Mouse (Mus musculus) lung, embryonic 14.5 days (tissue): Measurements from ENCODE around the gene Arsj. TPM values are rescaled to one million over a fixed set of nuclear protein-coding genes. Genes with fewer than 3 reads are reported as not detected.

Experiments used
- ATAC-seq: fragments of 200-750 bp; cut with Nextera tagmentation; 2 replicates; pipeline ENCODE4 v1.8.0; 2017; ENCODE audit warnings: mild to moderate bottlenecking, moderate TSS enrichment, moderate library complexity; ENCODE audit not compliant: insufficient read depth
- DNase-seq: peaks from one replicate; pipeline ENCODE4 v3.0.0-alpha.2; 2015
- H3K27ac ChIP-seq: fragments of 300-500 bp; sonication (generic); 2 replicates; pipeline ENCODE4 v1.5.1; 2014; ENCODE audit warnings: low read depth, mild to moderate bottlenecking, moderate library complexity
- H3K27me3 ChIP-seq: fragments of 300-500 bp; sonication (generic); 2 replicates; pipeline ENCODE4 v1.6.1; 2014; ENCODE audit warnings: low read length, control low read depth; ENCODE audit not compliant: insufficient read depth
- H3K36me3 ChIP-seq: fragments of 300-500 bp; sonication (generic); 2 replicates; pipeline ENCODE4 v1.6.1; 2014; ENCODE audit warnings: control low read depth; ENCODE audit not compliant: insufficient read depth
- H3K4me1 ChIP-seq: fragments of 300-500 bp; sonication (generic); 2 replicates; pipeline ENCODE4 v1.6.1; 2014; ENCODE audit warnings: antibody characterized with exemption, control low read depth; ENCODE audit not compliant: insufficient read depth
- H3K4me2 ChIP-seq: fragments of 300-500 bp; sonication (generic); 2 replicates; pipeline ENCODE4 v1.6.1; 2014; ENCODE audit warnings: mild to moderate bottlenecking
- H3K4me3 ChIP-seq: fragments of 300-500 bp; sonication (generic); 2 replicates; pipeline ENCODE4 v1.5.1; 2014; ENCODE audit warnings: low read depth, low read length
- H3K9ac ChIP-seq: fragments of 300-500 bp; sonication (generic); 2 replicates; pipeline ENCODE4 v1.6.1; 2014
- H3K9me3 ChIP-seq: fragments of 300-500 bp; sonication (generic); 2 replicates; pipeline ENCODE4 v1.6.1; 2016; ENCODE audit warnings: low read depth, low read length, control low read depth
- CTCF ChIP-seq: IDR thresholded peaks from 2 replicates; pipeline ENCODE4 v1.5.1; 2016; ENCODE audit warnings: antibody characterized with exemption, low read depth
- WGBS: fragments of 180-500 bp; shearing (Covaris S2); extraction: QIAGEN DNeasy Blood & Tissue Kit; methylation state at CpG from one replicate; pipeline ENCODE4 v1.1.7; 2014; 5-methylcytosine and 5-hydroxymethylcytosine counted together
- polyA plus RNA-seq: library from polyadenylated mRNA; unstranded; fragments of >200 nt; fragmentation: Nextera tagmentation; extraction: Ambion mirVana; gene quantifications from 2 replicates; pipeline ENCODE4 v1.2.1, GENCODE M21; 2014

The Arsj gene
- polyA plus RNA-seq, result 0.69 and 0.70 TPM in 2 replicates

GRCm38 (mm10) chr3:126363568-126364505 lies at the start of gene Arsj:
TSS of gene Arsj (plus strand) at chr3:126363684.
- Histone ChIP-seq H3K4me2 (peak within 1 kb of the TSS; percentile 68), H3K4me1 (no peaks in the 10 kb centered on the region), H3K36me3 (no peaks in the 10 kb centered on the region), H3K27ac (no peak within 1 kb of the TSS), H3K9ac (peak within 1 kb of the TSS; percentile 50), H3K9me3 (no peaks in the 10 kb centered on the region), H3K4me3 (peak within 1 kb of the TSS; percentile 41), H3K27me3 (0 out of 2 replicates have a peak, but pooled peaks cover 5% of the 10 kb centered on the region)
- 8% methylated on average over 41 of the region's 41 CpGs for WGBS
- no peak for TF ChIP-seq CTCF
- DNase-seq (peak; percentile 73), ATAC-seq (peak; percentile 95)

- Histone ChIP-seq H3K36me3 (no peaks in the 10 kb centered on the region), H3K4me3 (no peak overlapping the region), H3K4me2 (no peak overlapping the region), H3K27me3 (no peaks in the 10 kb centered on the region), H3K9ac (no peak overlapping the region), H3K9me3 (no peaks in the 10 kb centered on the region), H3K27ac (no peak overlapping the region), H3K4me1 (no peaks in the 10 kb centered on the region)
- ATAC-seq, result no peak
- TF ChIP-seq CTCF, result no peak
- WGBS, result 60% methylated on average over 4 of the region's 4 CpGs
- no peak for DNase-seq
Measured at GRCm38 (mm10) chr3:126324872-126325498, 38.5 kb upstream of the Arsj start.

- no peak overlapping the region for H3K9ac ChIP-seq
- WGBS, result 51% methylated on average over 4 of the region's 4 CpGs
- no peak overlapping the region for H3K4me3 ChIP-seq
- H3K27me3 ChIP-seq, result no peaks in the 10 kb centered on the region
- H3K9me3 ChIP-seq, result no peaks in the 10 kb centered on the region
- no peaks in the 10 kb centered on the region for H3K36me3 ChIP-seq
- H3K4me2 ChIP-seq, result no peak overlapping the region
- DNase-seq (peak; percentile 68), ATAC-seq (peak; percentile 86)
- no peak overlapping the region for H3K27ac ChIP-seq
- no peaks in the 10 kb centered on the region for H3K4me1 ChIP-seq
- no peak for TF ChIP-seq CTCF
Measured at GRCm38 (mm10) chr3:126325891-126326627, 37.4 kb upstream of the Arsj start.

- Histone ChIP-seq H3K4me3 (no peak overlapping the region), H3K27me3 (no peaks in the 10 kb centered on the region), H3K4me1 (no peaks in the 10 kb centered on the region), H3K36me3 (no peaks in the 10 kb centered on the region), H3K9me3 (no peaks in the 10 kb centered on the region), H3K9ac (no peak overlapping the region), H3K4me2 (no peak overlapping the region), H3K27ac (no peak overlapping the region)
- WGBS, result 50% methylated on average over 2 of the region's 2 CpGs
- no peak for DNase-seq
- ATAC-seq, result peak; percentile 53
- TF ChIP-seq CTCF, result no peak
Measured at GRCm38 (mm10) chr3:126326628-126327325, 36.7 kb upstream of the Arsj start.

GRCm38 (mm10) chr3:126335329-126335728 lies 28.2 kb upstream of the Arsj start:
- 43% methylated on average over 4 of the region's 4 CpGs for WGBS
- Histone ChIP-seq H3K9me3 (no peaks in the 10 kb centered on the region), H3K4me3 (no peak overlapping the region), H3K27ac (no peak overlapping the region), H3K4me2 (no peak overlapping the region), H3K9ac (no peak overlapping the region), H3K36me3 (no peaks in the 10 kb centered on the region), H3K27me3 (no peaks in the 10 kb centered on the region), H3K4me1 (no peaks in the 10 kb centered on the region)
- TF ChIP-seq CTCF, result no peak
- DNase-seq (peak; percentile 19), ATAC-seq (no peak)

GRCm38 (mm10) chr3:126344745-126345144 lies 18.7 kb upstream of the Arsj start:
- no peak for ATAC-seq
- Histone ChIP-seq H3K4me2 (no peak overlapping the region), H3K4me3 (no peak overlapping the region), H3K4me1 (no peaks in the 10 kb centered on the region), H3K36me3 (no peaks in the 10 kb centered on the region), H3K9ac (no peak overlapping the region), H3K27ac (no peak overlapping the region), H3K27me3 (no peaks in the 10 kb centered on the region), H3K9me3 (no peaks in the 10 kb centered on the region)
- TF ChIP-seq CTCF, result no peak
- no peak for DNase-seq
- WGBS, result 86% methylated on average over 1 of the region's 1 CpGs
